ENCODE assay signal across 14 mouse cellular contexts in genomic region chr17:68405993-68406392, GRCm38 (mm10).
DNase-seq lines count a peak whose midpoint lies in the region.
"Had no signal": no experiment of that assay in that cellular context is flagged by ENCODE, and none has a peak within 500 bp of the region (broad histone marks: within the 10 kb centered on the region; RNA-seq: fewer than 3 reads in every experiment).

No protein-coding gene starts in this region.

- intact Hi-C loops in left cerebral cortex, postnatal 14 days (cut with DNase I), result no loop called here

- DNase-seq in cerebellum, postnatal 14 days, result peak; percentile 32 to 38
- no peak for DNase-seq in cerebellum, adult 18-20 months
- DNase-seq in left cerebral cortex, postnatal 14 days (ENCODE audit: low spot score in 2 of 2), result peak; percentile 18 to 24
- no peak for DNase-seq in left cerebral cortex, adult 8-10 months (ENCODE audit: low spot score in 2 of 2)
- peak; percentile 13 to 39 for DNase-seq in layer of hippocampus, adult 18-20 months (ENCODE audit: low spot score in 2 of 2)
- DNase-seq in layer of hippocampus, postnatal 36 days, result peak; percentile 12 to 20
- DNase-seq in gastrocnemius, postnatal 10 days, result no peak
- DNase-seq: cerebellum, adult 8-10 months; gastrocnemius, postnatal 36 days; kidney, adult 18-20 months; kidney, postnatal 4 days; liver, postnatal 0 days; lung, postnatal 4 days; midbrain, embryonic 14.5 days had no signal

Comparison
In these comparisons a context has a peak if more than half of its experiments do, and no peak if none do; other contexts are left out.
1. DNase-seq: peak in cerebellum, postnatal 14 days (2 of 2), left cerebral cortex, postnatal 14 days (2 of 2), layer of hippocampus, adult 18-20 months (2 of 2) and layer of hippocampus, postnatal 36 days (2 of 2); none in cerebellum, adult 18-20 months (0 of 2), left cerebral cortex, adult 8-10 months (0 of 2) and gastrocnemius, postnatal 10 days (single experiment).